Mouse (Mus musculus) stomach, embryonic 15.5 days (tissue): Measurements from ENCODE around the gene Pih1d3. TPM values are rescaled to one million over a fixed set of nuclear protein-coding genes. Genes with fewer than 3 reads are reported as not detected.
A peak's percentile ranks its signal among the peaks of the same experiment; 100 is the strongest.

Experiments
- ATAC-seq: fragments of 200-750 bp; cut with Nextera tagmentation; 2 replicates; pipeline ENCODE4 v1.8.0; 2017; ENCODE audit warnings: low read depth, moderate number of reproducible peaks, moderate TSS enrichment; ENCODE audit not compliant: insufficient read depth, low FRiP score
- H3K27ac ChIP-seq: fragments of 300-500 bp; sonication (generic); 2 replicates; pipeline ENCODE4 v1.5.1; 2015; ENCODE audit warnings: mild to moderate bottlenecking, inconsistent platforms
- H3K27me3 ChIP-seq: fragments of 300-500 bp; sonication (generic); replicated peaks from 2 replicates; pipeline ENCODE4 v1.6.1; 2015; ENCODE audit warnings: inconsistent platforms
- H3K36me3 ChIP-seq: fragments of 300-500 bp; sonication (generic); 2 replicates; pipeline ENCODE4 v1.6.1; 2015; ENCODE audit warnings: inconsistent platforms
- H3K4me1 ChIP-seq: fragments of 300-500 bp; sonication (generic); 2 replicates; pipeline ENCODE4 v1.6.1; 2015; ENCODE audit warnings: inconsistent platforms
- H3K4me2 ChIP-seq: fragments of 300-500 bp; sonication (generic); 2 replicates; pipeline ENCODE4 v1.6.1; 2015; ENCODE audit warnings: mild to moderate bottlenecking, inconsistent platforms
- H3K4me3 ChIP-seq: fragments of 300-500 bp; sonication (generic); replicated peaks from 2 replicates; pipeline ENCODE4 v1.5.1; 2015; ENCODE audit warnings: inconsistent platforms
- H3K9ac ChIP-seq: fragments of 300-500 bp; sonication (generic); 2 replicates; pipeline ENCODE4 v1.6.1; 2015; ENCODE audit warnings: inconsistent platforms
- H3K9me3 ChIP-seq: fragments of 300-500 bp; sonication (generic); 2 replicates; pipeline ENCODE4 v1.6.1; 2016; ENCODE audit warnings: inconsistent platforms
- WGBS: fragments of 180-500 bp; shearing (Covaris S2); methylation state at CpG from one replicate; pipeline ENCODE4 v1.1.7; 2015; 5-methylcytosine and 5-hydroxymethylcytosine counted together
- polyA plus RNA-seq: library from polyadenylated mRNA; unstranded; fragments of >200 nt; fragmentation: Nextera tagmentation; extraction: Ambion mirVana; gene quantifications from 2 replicates; pipeline ENCODE4 v1.2.1, GENCODE M21; 2015

The Pih1d3 gene
- polyA plus RNA-seq, 1 experiment from 2014 or later, result not detected

GRCm38 (mm10) chr1:31220599-31221250 lies 1.9 kb upstream of the Pih1d3 start:
- H3K4me1 ChIP-seq, result no peaks in the 10 kb centered on the region
- no peak overlapping the region for H3K4me3 ChIP-seq
- ATAC-seq, result no peak
- H3K9ac ChIP-seq, result no peak overlapping the region
- H3K4me2 ChIP-seq, result no peak overlapping the region
- WGBS, result 92% methylated on average over 4 of the region's 4 CpGs
- no peaks in the 10 kb centered on the region for H3K36me3 ChIP-seq
- H3K9me3 ChIP-seq, result no peaks in the 10 kb centered on the region
- no peaks in the 10 kb centered on the region for H3K27me3 ChIP-seq
- H3K27ac ChIP-seq, result no peak overlapping the region

GRCm38 (mm10) chr1:31233319-31234036 lies 10.8 kb downstream of the Pih1d3 start:
- Histone ChIP-seq H3K9me3 (no peaks in the 10 kb centered on the region), H3K27ac (no peak overlapping the region), H3K4me1 (no peaks in the 10 kb centered on the region), H3K9ac (no peak overlapping the region), H3K4me2 (no peak overlapping the region), H3K36me3 (no peaks in the 10 kb centered on the region), H3K4me3 (no peak overlapping the region), H3K27me3 (no peaks in the 10 kb centered on the region)
- no peak for ATAC-seq

- H3K4me1 ChIP-seq, result no peaks in the 10 kb centered on the region
- no peaks in the 10 kb centered on the region for H3K9me3 ChIP-seq
- H3K36me3 ChIP-seq, result no peaks in the 10 kb centered on the region
- no peaks in the 10 kb centered on the region for H3K27me3 ChIP-seq
- H3K9ac ChIP-seq, result no peak overlapping the region
- H3K4me3 ChIP-seq, result no peak overlapping the region
- WGBS, result 54% methylated on average over 10 of the region's 10 CpGs
- H3K27ac ChIP-seq, result peak overlapping the region; percentile 61
- H3K4me2 ChIP-seq, result no peak overlapping the region
- 0 out of 2 replicates have a peak, but pooled peaks have one; percentile 22 for ATAC-seq
Observed at GRCm38 (mm10) chr1:31260218-31260923, 37.7 kb downstream of the Pih1d3 start.

Other genes with a start within 250 kb of the Pih1d3 start
- gene AC153137.1, start 244.9 kb upstream of the Pih1d3 start, polyA plus RNA-seq, result not detected in 2 replicates
- not detected in 2 replicates for gene Lgsn, start 46.4 kb upstream of the Pih1d3 start, polyA plus RNA-seq
- gene 4931428L18Rik, start 154 bp upstream of the Pih1d3 start, polyA plus RNA-seq, result 0.13 TPM in 1 of 2 replicates, not detected in the other